Mouse (Mus musculus) cerebellum, adult 2 months (tissue): ENCODE data around the gene 9130023H24Rik.

Source experiments
- CTCF ChIP-seq: fragments of 200-500 bp; IDR thresholded peaks from 2 replicates; pipeline ENCODE4 v1.5.1; 2011; ENCODE audit warnings: low read depth, mild to moderate bottlenecking, control low read depth, low read length, moderate library complexity, borderline replicate concordance; ENCODE audit not compliant: insufficient read depth
- POLR2A ChIP-seq: fragments of 200-500 bp; IDR thresholded peaks from 2 replicates; pipeline ENCODE4 v1.6.1; 2011; ENCODE audit warnings: low read length, control low read depth, borderline replicate concordance; ENCODE audit not compliant: insufficient read depth

- peak; percentile 67 for TF ChIP-seq CTCF
- no peak; the same call in 1 of the 2 replicates for TF ChIP-seq POLR2A
Observed at GRCm38 (mm10) chr7:128247443-128247842, 9.6 kb upstream of the 9130023H24Rik start.
